Mouse (Mus musculus) kidney, postnatal 36 days (tissue): Measurements from ENCODE around the gene Gm11115.

ENCODE experiments used
- DNase-seq, 2 experiments: peaks; one replicate each; pipeline ENCODE4 v3.0.0; 2021 to 2022; ENCODE audit warnings: mixed read lengths in 2 of 2

Gene Gm11115

DNA sequence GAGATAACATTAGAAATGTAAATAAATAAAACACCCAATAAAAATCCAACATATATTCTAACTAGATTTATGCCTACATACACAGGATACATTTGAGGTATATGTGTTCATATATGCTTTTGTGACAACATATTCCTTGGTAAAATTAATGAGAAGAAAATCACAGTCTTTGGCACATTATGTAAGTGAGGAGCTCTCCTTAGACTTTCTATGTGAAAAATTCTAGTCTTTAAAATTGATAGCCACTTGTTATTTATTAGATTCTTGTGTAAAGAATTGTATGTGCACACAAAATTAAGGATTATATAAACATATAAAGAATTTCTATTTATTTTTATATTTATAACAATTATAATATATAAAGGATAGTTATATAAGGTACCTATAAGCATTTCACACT, at the start of gene Gm11115:
TSS of gene Gm11115 (minus strand) at position 101 of the 400 bp plus-strand sequence.
- DNase-seq, result no peak

- no peak for DNase-seq
Observed at GRCm38 (mm10) chr5:88111430-88111829, 42.5 kb downstream of the Gm11115 start, which contains the start of gene Gm11116. Gene Gm11116, minus strand, starts transcription at chr5:88111530.
